Mouse (Mus musculus): ENCODE data around the gene Gp1ba.

DNA sequence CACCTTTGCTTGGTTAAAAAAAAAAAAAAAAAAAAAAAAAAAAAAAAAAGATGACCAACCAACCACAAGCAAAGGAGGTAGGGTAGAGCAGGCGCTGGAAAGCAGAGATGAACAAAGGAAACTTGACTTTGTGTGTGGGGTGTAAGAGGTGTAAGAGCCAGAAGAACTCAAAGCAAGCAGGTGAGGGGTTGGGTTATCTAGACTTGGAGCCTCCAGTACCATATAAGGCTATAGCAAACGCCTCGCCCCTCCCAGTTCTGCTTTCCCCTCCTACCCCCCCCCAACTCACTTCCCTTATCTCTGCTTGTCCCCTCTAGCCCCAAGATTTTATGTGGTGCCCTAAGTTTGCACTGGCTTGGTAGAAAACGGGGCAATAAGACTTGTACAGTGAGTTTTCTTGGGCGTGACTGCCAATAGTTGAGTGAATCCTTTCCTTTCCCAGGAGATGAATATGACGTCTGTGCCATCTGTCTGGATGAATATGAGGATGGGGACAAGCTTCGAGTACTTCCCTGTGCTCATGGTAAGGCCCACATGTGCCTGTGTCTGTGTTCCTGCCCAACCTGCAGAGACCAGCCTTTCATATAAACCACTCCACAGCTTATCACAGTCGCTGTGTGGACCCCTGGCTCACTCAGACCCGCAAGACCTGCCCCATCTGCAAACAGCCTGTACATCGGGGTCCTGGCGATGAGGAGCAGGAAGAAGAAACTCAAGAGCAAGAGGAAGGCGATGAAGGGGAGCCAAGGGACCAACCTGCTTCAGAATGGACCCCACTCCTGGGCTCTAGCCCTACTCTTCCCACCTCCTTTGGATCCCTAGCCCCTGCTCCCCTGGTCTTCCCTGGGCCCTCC lies 11.6 kb downstream of the Gp1ba start:
- TF ChIP-seq CTCF (conservative IDR thresholded peaks at IDR 0.05; ENCODE audit: insufficient read depth, insufficient read length, low read depth, low read length) = no peak
- no peak for TF ChIP-seq POLR2A (IDR thresholded peaks at IDR 0.05; ENCODE audit: low read depth, low read length)
